Mouse (Mus musculus) thymus, postnatal 0 days (tissue): ENCODE measurements around the gene Gm6176. TPM values are rescaled to one million over a fixed set of nuclear protein-coding genes. Genes with fewer than 3 reads are reported as not detected.
"Not testable (repeated sequence)": the region's sequence is repeated elsewhere in the genome, so short reads cannot be mapped to it uniquely, and the experiment has no call there.

Experiments
- DNase-seq: peaks from one replicate; pipeline ENCODE4 v3.0.0-alpha.2; 2015; ENCODE audit warnings: low spot score
- polyA plus RNA-seq: library from polyadenylated mRNA; unstranded; fragments of >200 nt; fragmentation: Nextera tagmentation; extraction: Ambion mirVana; gene quantifications from 2 replicates; pipeline ENCODE4 v1.2.1, GENCODE M21; 2015

Gene Gm6176
- polyA plus RNA-seq, result not detected in 2 replicates

DNA sequence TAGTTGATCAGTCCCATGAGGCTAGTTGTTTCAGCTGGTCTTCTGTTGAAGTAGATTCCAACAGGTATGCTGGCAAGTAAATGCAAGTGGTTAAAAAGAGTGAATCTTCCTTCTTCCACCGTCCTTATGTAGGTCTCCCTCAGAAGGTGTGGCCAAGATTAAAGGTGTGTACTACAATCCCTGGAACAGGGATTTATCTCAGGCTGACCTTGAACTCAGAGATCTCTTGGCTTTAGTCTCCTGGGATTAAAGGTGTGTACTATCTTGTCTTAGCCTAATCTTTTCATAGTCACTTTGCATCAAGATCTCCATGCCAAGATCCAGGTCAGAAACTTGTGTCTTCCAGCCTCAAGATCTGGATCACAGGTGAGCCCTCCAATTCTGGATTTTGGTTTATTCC is at the start of gene Gm6176:
Gm6176 (minus strand) TSS at position 101 of the 400 bp plus-strand sequence.
- DNase-seq, result not testable (repeated sequence)

DNA sequence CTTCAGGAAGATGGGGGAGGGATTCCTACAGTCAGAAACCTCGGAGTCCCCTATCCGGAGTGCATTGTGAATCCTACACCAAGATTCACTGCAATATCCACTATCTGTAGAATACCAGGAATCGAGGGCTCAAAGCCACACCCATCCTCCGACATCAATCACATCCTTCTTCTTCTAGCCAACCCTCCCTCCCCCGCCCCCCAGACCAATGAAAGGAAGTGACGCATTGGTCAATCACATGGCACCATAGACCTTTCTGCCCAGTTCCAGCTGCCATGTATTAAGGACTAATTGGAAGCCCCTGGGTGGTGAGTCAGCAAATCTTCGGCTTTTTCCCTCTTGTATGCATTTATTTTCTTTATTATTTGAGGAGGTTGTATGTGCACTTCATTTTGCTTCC is 12.7 kb upstream of the Gm6176 start, which contains the start of gene Vmn1r139:
Vmn1r139 (plus strand) TSS at position 301 of the 400 bp plus-strand sequence.
- DNase-seq, result not testable (repeated sequence)

DNA sequence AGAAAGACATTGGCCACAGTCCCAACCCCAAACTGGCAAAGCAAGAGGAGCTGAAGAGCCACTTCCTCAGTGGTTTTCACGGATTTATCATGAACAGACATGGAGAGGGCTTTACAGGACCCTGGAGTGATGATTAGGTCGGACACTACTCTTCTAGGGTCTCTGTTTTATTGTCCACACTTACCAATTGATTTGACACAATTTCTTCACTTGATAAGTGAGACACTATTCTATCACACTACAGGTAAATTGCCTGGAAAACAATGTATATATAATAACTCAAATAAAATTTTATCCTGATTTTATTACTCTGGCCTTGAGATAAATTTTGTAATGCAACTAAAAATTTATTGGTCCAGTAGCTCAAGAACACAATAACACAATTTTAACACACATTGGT is 27.3 kb downstream of the Gm6176 start, which contains the start of gene Vmn1r138:
Vmn1r138 (minus strand) TSS at position 101 of the 400 bp plus-strand sequence.
- not testable (repeated sequence) for DNase-seq

Other genes starting within 250 kb of the Gm6176 start
- not detected in 2 replicates for gene Vmn1r135, start 224.0 kb downstream of the Gm6176 start, polyA plus RNA-seq
- not detected in 2 replicates for gene Gm5725, start 212.0 kb downstream of the Gm6176 start, polyA plus RNA-seq
- not detected in 2 replicates for gene Gm5891, start 135.0 kb downstream of the Gm6176 start, polyA plus RNA-seq
- not detected in 2 replicates for gene Vmn1r137, start 61.7 kb downstream of the Gm6176 start, polyA plus RNA-seq
- gene Vmn1r138, start 27.4 kb downstream of the Gm6176 start, polyA plus RNA-seq, result not detected in 2 replicates
- not detected in 2 replicates for gene Vmn1r139, start 12.8 kb upstream of the Gm6176 start, polyA plus RNA-seq
- gene Gm16451, start 61.9 kb upstream of the Gm6176 start, polyA plus RNA-seq, result not detected in 2 replicates
- gene Gm10666, start 78.4 kb upstream of the Gm6176 start, polyA plus RNA-seq, result not detected in 2 replicates
- not detected in 2 replicates for gene Vmn1r142, start 107.7 kb upstream of the Gm6176 start, polyA plus RNA-seq
- gene Vmn1r143, start 133.1 kb upstream of the Gm6176 start, polyA plus RNA-seq, result not detected in 2 replicates
- not detected in 2 replicates for gene Gm8653, start 145.0 kb upstream of the Gm6176 start, polyA plus RNA-seq
- not detected in 2 replicates for gene Gm8453, start 173.2 kb upstream of the Gm6176 start, polyA plus RNA-seq